Mouse (Mus musculus): ENCODE results near the gene Alk. TPM values are rescaled to one million over a fixed set of nuclear protein-coding genes. Genes with fewer than 3 reads are reported as not detected.

Alk gene
- total and polyA plus RNA-seq, 3 experiments, result not detected

DNA sequence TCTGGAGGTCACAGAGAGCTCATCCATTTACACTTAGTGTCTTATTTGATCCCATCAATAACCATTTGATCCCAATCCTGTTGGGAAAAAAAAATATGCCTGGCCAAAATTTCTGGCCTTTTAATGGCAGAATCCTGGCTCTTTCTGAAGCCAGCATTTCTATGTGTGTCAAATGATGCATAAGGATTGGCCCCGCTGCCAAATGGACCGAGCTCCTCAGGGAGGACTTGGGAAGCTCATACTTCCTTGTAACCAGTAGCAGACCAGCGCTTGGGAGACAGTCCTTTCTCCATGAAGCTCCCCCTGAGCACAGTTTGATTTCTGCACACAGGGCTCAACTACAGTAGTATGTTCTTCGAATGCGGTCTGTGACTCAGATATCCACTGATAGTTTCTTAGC, 3.6 kb downstream of the Alk start:
- Histone ChIP-seq H3K79me2 (ENCODE audit: control insufficient read depth, insufficient read depth, low read length, poor library complexity) (no peaks in the 10 kb centered on the region), H3K27ac (ENCODE audit: control insufficient read depth, low read depth, low read length) (no peak overlapping the region), H3K4me1 (ENCODE audit: control insufficient read depth in 1 of 2, insufficient read depth in 2 of 2, low read length in 2 of 2) (no peaks in the 10 kb centered on the region), H3K9me3 (replicated peaks; ENCODE audit: insufficient read depth, low read length) (no peaks in the 10 kb centered on the region), H3K9ac (ENCODE audit: control insufficient read depth, low read depth, low read length, poor library complexity, severe bottlenecking) (no peak overlapping the region), H3K36me3 (ENCODE audit: control insufficient read depth in 1 of 2, insufficient read depth in 2 of 2, low read length in 2 of 2) (no peaks in the 10 kb centered on the region), H3K4me3 (ENCODE audit: control insufficient read depth in 1 of 2, insufficient read depth in 1 of 2, low read depth in 2 of 2, low read length in 2 of 2) (no peak overlapping the region), H3K27me3 (ENCODE audit: control insufficient read depth in 1 of 2, insufficient read depth in 2 of 2, low read length in 2 of 2) (no peaks in the 10 kb centered on the region)
- TF ChIP-seq TCF12 (IDR thresholded peaks at IDR 0.05; ENCODE audit: low read depth, low read length) (no peak), CTCF (IDR thresholded peaks at IDR 0.05 in 2 of 3, conservative IDR thresholded peaks at IDR 0.05 in 1 of 3; ENCODE audit: control insufficient read depth in 1 of 3, insufficient read depth in 1 of 3, low read depth in 2 of 3, low read length in 3 of 3, poor library complexity in 1 of 3, severe bottlenecking in 1 of 3) (no peak), ZNF384 (IDR thresholded peaks at IDR 0.05; ENCODE audit: low read depth, low read length) (no peak), MEF2A (IDR thresholded peaks at IDR 0.05; ENCODE audit: extremely low read depth, insufficient replicate concordance, low read depth, low read length, poor library complexity, severe bottlenecking) (no peak), ETS1 (IDR thresholded peaks at IDR 0.05; ENCODE audit: low read depth, low read length) (no peak), CHD2 (IDR thresholded peaks at IDR 0.05; ENCODE audit: low read length) (no peak), ZC3H11A (IDR thresholded peaks at IDR 0.05; ENCODE audit: low read depth, low read length) (no peak), MAFK (IDR thresholded peaks at IDR 0.05; ENCODE audit: borderline replicate concordance, low read depth, low read length) (no peak), NELFE (IDR thresholded peaks at IDR 0.05; ENCODE audit: low read depth, low read length) (no peak), ZKSCAN1 (IDR thresholded peaks at IDR 0.05; ENCODE audit: low read depth, low read length) (no peak), RCOR1 (IDR thresholded peaks at IDR 0.05; ENCODE audit: low read depth, low read length) (no peak), SMC3 (IDR thresholded peaks at IDR 0.05; ENCODE audit: low read depth, low read length) (no peak), POLR2AphosphoS2 (IDR thresholded peaks at IDR 0.05; ENCODE audit: low read length) (no peak), TBP (IDR thresholded peaks at IDR 0.05; ENCODE audit: low read depth, low read length) (no peak)
- no peak for DNase-seq (ENCODE audit: low read depth, low spot score)

DNA sequence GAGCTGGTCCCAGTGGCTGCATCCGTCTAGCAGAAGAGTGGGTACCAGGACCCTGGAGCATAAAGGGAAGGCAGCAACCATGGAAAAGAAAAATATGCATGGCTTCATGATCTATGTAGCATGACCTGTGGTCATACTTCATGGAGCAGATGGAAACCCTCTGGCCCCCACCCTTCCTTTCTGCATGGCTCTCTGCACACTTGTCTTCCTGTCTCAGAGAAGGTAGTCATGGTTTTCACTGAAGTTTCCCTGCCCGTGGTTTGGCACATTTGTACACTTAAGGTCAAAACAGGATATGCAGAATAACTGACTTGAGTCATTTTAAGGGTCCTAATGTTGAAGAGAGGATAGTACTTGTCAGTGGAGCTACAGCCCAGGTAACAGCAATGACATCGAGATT, 16.8 kb downstream of the Alk start:
- no peak for DNase-seq (ENCODE audit: low read depth, low spot score)
- Histone ChIP-seq H3K4me1 (ENCODE audit: control insufficient read depth in 1 of 2, insufficient read depth in 2 of 2, low read length in 2 of 2) (no peaks in the 10 kb centered on the region), H3K27me3 (ENCODE audit: control insufficient read depth in 1 of 2, insufficient read depth in 2 of 2, low read length in 2 of 2) (no peaks in the 10 kb centered on the region), H3K9me3 (replicated peaks; ENCODE audit: insufficient read depth, low read length) (no peaks in the 10 kb centered on the region), H3K9ac (ENCODE audit: control insufficient read depth, low read depth, low read length, poor library complexity, severe bottlenecking) (no peak overlapping the region), H3K27ac (ENCODE audit: control insufficient read depth, low read depth, low read length) (no peak overlapping the region), H3K36me3 (ENCODE audit: control insufficient read depth in 1 of 2, insufficient read depth in 2 of 2, low read length in 2 of 2) (no peaks in the 10 kb centered on the region), H3K79me2 (ENCODE audit: control insufficient read depth, insufficient read depth, low read length, poor library complexity) (no peaks in the 10 kb centered on the region), H3K4me3 (ENCODE audit: control insufficient read depth in 1 of 2, insufficient read depth in 1 of 2, low read depth in 2 of 2, low read length in 2 of 2) (no peak overlapping the region)
- TF ChIP-seq RAD21 (IDR thresholded peaks at IDR 0.05; ENCODE audit: low read depth, low read length) (no peak), CHD2 (IDR thresholded peaks at IDR 0.05; ENCODE audit: low read length) (no peak), USF2 (IDR thresholded peaks at IDR 0.05; ENCODE audit: borderline replicate concordance in 1 of 2, insufficient read depth in 1 of 2, low read depth in 1 of 2, low read length in 2 of 2) (no peak), ZKSCAN1 (IDR thresholded peaks at IDR 0.05; ENCODE audit: low read depth, low read length) (no peak), MAFK (IDR thresholded peaks at IDR 0.05; ENCODE audit: borderline replicate concordance, low read depth, low read length) (no peak), UBTF (IDR thresholded peaks at IDR 0.05; ENCODE audit: borderline replicate concordance, insufficient read depth, low read depth, low read length) (no peak), ZC3H11A (IDR thresholded peaks at IDR 0.05; ENCODE audit: low read depth, low read length) (no peak), CHD1 (IDR thresholded peaks at IDR 0.05; ENCODE audit: low read depth, low read length) (no peak), TCF12 (IDR thresholded peaks at IDR 0.05; ENCODE audit: low read depth, low read length) (no peak)

Measured in MEL (cell line).